ENCODE assay signal across 39 mouse cellular contexts in genomic region chr10:52387192-52387591, GRCm38 (mm10). TPM values are rescaled to one million over a fixed set of nuclear protein-coding genes. Genes with fewer than 3 reads are reported as not detected.
"Had no signal": no experiment of that assay in that cellular context is flagged by ENCODE, and none has a peak within 500 bp of the region (broad histone marks: within the 10 kb centered on the region; RNA-seq: fewer than 3 reads in every experiment).

No protein-coding gene starts in this region.

- H3K9me3 ChIP-seq: embryonic facial prominence, embryonic 10.5 days; embryonic facial prominence, embryonic 12.5 days; embryonic facial prominence, embryonic 13.5 days; embryonic facial prominence, embryonic 15.5 days; forebrain, embryonic 10.5 days; forebrain, embryonic 12.5 days; forebrain, embryonic 13.5 days; forebrain, embryonic 15.5 days had no signal

- H3K27me3 ChIP-seq: embryonic facial prominence, embryonic 12.5 days; embryonic facial prominence, embryonic 13.5 days; embryonic facial prominence, embryonic 15.5 days; forebrain, embryonic 12.5 days; forebrain, embryonic 13.5 days; forebrain, embryonic 15.5 days had no signal

- H3K9ac ChIP-seq: embryonic facial prominence, embryonic 12.5 days; embryonic facial prominence, embryonic 13.5 days; embryonic facial prominence, embryonic 15.5 days; forebrain, embryonic 12.5 days; forebrain, embryonic 13.5 days; forebrain, embryonic 15.5 days; forebrain, postnatal 0 days had no signal

- H3K36me3 ChIP-seq: embryonic facial prominence, embryonic 10.5 days; embryonic facial prominence, embryonic 12.5 days; embryonic facial prominence, embryonic 13.5 days; embryonic facial prominence, embryonic 15.5 days; forebrain, embryonic 10.5 days; forebrain, embryonic 12.5 days; forebrain, embryonic 15.5 days had no signal

- ATAC-seq: forebrain, embryonic 13.5 days; forebrain, embryonic 14.5 days; forebrain, embryonic 15.5 days; forebrain, embryonic 16.5 days; forebrain, postnatal 0 days had no signal

- H3K4me1 ChIP-seq: embryonic facial prominence, embryonic 12.5 days had no signal

- DNase-seq: cerebellum, adult 9-10 months; cerebellum, adult 9-11 months; cerebellum, postnatal 10 days; cerebellum, postnatal 14 days; cerebellum, postnatal 25 days; cerebellum, postnatal 36 days; embryo, embryonic 11 days; forebrain, postnatal 0 days; gastrocnemius, adult 2 months; gastrocnemius, postnatal 10 days; gastrocnemius, postnatal 14 days; gastrocnemius, postnatal 25 days; gastrocnemius, postnatal 36 days; heart, adult 11 months; heart, adult 18-20 months had no signal

- H3K4me3 ChIP-seq: embryonic facial prominence, embryonic 10.5 days; embryonic facial prominence, embryonic 12.5 days; embryonic facial prominence, embryonic 13.5 days; embryonic facial prominence, embryonic 15.5 days; erythroblast, embryonic 14.5 days; forebrain, embryonic 10.5 days; forebrain, embryonic 12.5 days; forebrain, embryonic 13.5 days; forebrain, embryonic 15.5 days; gastrocnemius, adult 2 months had no signal

- H3K27ac ChIP-seq: embryonic facial prominence, embryonic 10.5 days; embryonic facial prominence, embryonic 12.5 days; embryonic facial prominence, embryonic 13.5 days; embryonic facial prominence, embryonic 15.5 days; forebrain, embryonic 10.5 days; forebrain, embryonic 12.5 days; forebrain, embryonic 13.5 days; forebrain, embryonic 15.5 days had no signal

RNA-seq across cellular contexts. Expression of gene Nepn, which starts 1.6 kb away (rescaled TPM):
- total RNA-seq: common myeloid progenitor, adult 5-6 weeks; forebrain, postnatal 0 days; gastrocnemius, adult 2 months; gastrocnemius, postnatal 10 days; gastrocnemius, postnatal 14 days; granulocyte monocyte progenitor cell, adult 5-6 weeks had no signal
- polyA plus RNA-seq: embryonic facial prominence, embryonic 10.5 days; embryonic facial prominence, embryonic 11.5 days; embryonic facial prominence, embryonic 13.5 days; embryonic facial prominence, embryonic 14.5 days; embryonic facial prominence, embryonic 15.5 days; erythroblast, embryonic 14.5 days; forebrain, embryonic 10.5 days; forebrain, embryonic 11.5 days; forebrain, embryonic 12.5 days; forebrain, embryonic 13.5 days; forebrain, embryonic 14.5 days; forebrain, embryonic 15.5 days; forebrain, embryonic 16.5 days; forebrain, postnatal 0 days had no signal

RNA-seq across cellular contexts. Expression of gene Gm26741, which starts 28.6 kb away (rescaled TPM):
- total RNA-seq: common myeloid progenitor, adult 5-6 weeks; forebrain, postnatal 0 days; gastrocnemius, adult 18-20 months; gastrocnemius, adult 2 months; gastrocnemius, adult 8-10 months; gastrocnemius, postnatal 10 days; gastrocnemius, postnatal 14 days; gastrocnemius, postnatal 25 days; gastrocnemius, postnatal 36 days; gastrocnemius, postnatal 4 days; granulocyte monocyte progenitor cell, adult 5-6 weeks; heart, adult 18-20 months; heart, adult 8-10 months had no signal
- polyA plus RNA-seq: cortical plate, adult 2 months; embryonic facial prominence, embryonic 10.5 days; embryonic facial prominence, embryonic 11.5 days; embryonic facial prominence, embryonic 12.5 days; embryonic facial prominence, embryonic 13.5 days; embryonic facial prominence, embryonic 14.5 days; embryonic facial prominence, embryonic 15.5 days; erythroblast, embryonic 14.5 days; forebrain, embryonic 10.5 days; forebrain, embryonic 11.5 days; forebrain, embryonic 12.5 days; forebrain, embryonic 13.5 days; forebrain, embryonic 14.5 days; forebrain, embryonic 15.5 days; forebrain, embryonic 16.5 days; forebrain, postnatal 0 days; frontal cortex, adult 2 months; gonadal fat pad, adult 2 months; heart, embryonic 11.5 days had no signal
